Mouse (Mus musculus) CH12.LX (cell line): ENCODE data around the gene Nelfb. TPM values are rescaled to one million over a fixed set of nuclear protein-coding genes. Genes with fewer than 3 reads are reported as not detected.
A peak's percentile ranks its signal among the peaks of the same experiment; 100 is the strongest.

Experiments used
- DNase-seq: peaks from one replicate; pipeline ENCODE4 v3.0.0-alpha.2; 2013; ENCODE audit errors: extremely low read depth
- H3K27ac ChIP-seq: 2 replicates; pipeline ENCODE4 v1.5.1; 2012; ENCODE audit warnings: low read depth, mild to moderate bottlenecking, control low read depth, moderate library complexity; ENCODE audit not compliant: insufficient read depth
- H3K27me3 ChIP-seq: replicated peaks from 2 replicates; pipeline ENCODE3; 2012; ENCODE audit warnings: inconsistent platforms
- H3K36me3 ChIP-seq, 2 experiments: replicated peaks in 1 of 2; 2 replicates each; pipeline versions ENCODE3 to v1.6.1; 2012; ENCODE audit warnings: inconsistent platforms in 1 of 2, low read length in 1 of 2, mild to moderate bottlenecking in 1 of 2, mixed read lengths in 1 of 2, moderate library complexity in 1 of 2; ENCODE audit not compliant: control insufficient read depth in 1 of 2, insufficient read depth in 1 of 2
- H3K4me1 ChIP-seq, 2 experiments: 2 replicates each; pipeline ENCODE4 v1.6.1; 2012; ENCODE audit warnings: inconsistent platforms in 1 of 2, moderate library complexity in 1 of 2; ENCODE audit not compliant: insufficient read depth in 2 of 2, control insufficient read depth in 1 of 2
- H3K4me2 ChIP-seq: 2 replicates; pipeline ENCODE4 v1.6.1; 2012; ENCODE audit warnings: low read depth, mild to moderate bottlenecking, control low read depth; ENCODE audit not compliant: poor library complexity, insufficient read depth, severe bottlenecking
- H3K4me3 ChIP-seq, 3 experiments: fragments of 150-350 bp in 1 of 3; sonication (generic) in 1 of 3; replicated peaks in 1 of 3; 2 replicates each; pipeline versions ENCODE3 to v1.5.1; 2011 to 2012; ENCODE audit warnings: low read depth in 2 of 3, low read length in 2 of 3, mild to moderate bottlenecking in 2 of 3, moderate library complexity in 2 of 3, control low read depth in 1 of 3, improper control_type of control experiment in 1 of 3, inconsistent platforms in 1 of 3, mixed read lengths in 1 of 3; ENCODE audit not compliant: poor library complexity in 1 of 3
- H3K79me2 ChIP-seq: replicated peaks from 2 replicates; pipeline ENCODE4 v1.6.1; 2012; ENCODE audit warnings: mild to moderate bottlenecking, moderate library complexity; ENCODE audit not compliant: control insufficient read depth, poor library complexity, insufficient read depth, severe bottlenecking; ENCODE audit errors: extremely low read depth
- H3K9ac ChIP-seq: 2 replicates; pipeline ENCODE4 v1.6.1; 2012; ENCODE audit warnings: low read depth, mild to moderate bottlenecking, control low read depth, moderate library complexity; ENCODE audit not compliant: insufficient read depth
- H3K9me3 ChIP-seq: replicated peaks from 2 replicates; pipeline ENCODE3; 2012; ENCODE audit warnings: low read length, inconsistent platforms, mixed read lengths
- BHLHE40 ChIP-seq: IDR thresholded peaks from 2 replicates; pipeline ENCODE4 v1.6.1; 2011; ENCODE audit warnings: mild to moderate bottlenecking, low read depth, low read length, improper control_type of control experiment
- CHD1 ChIP-seq: IDR thresholded peaks from 2 replicates; pipeline ENCODE4 v1.6.1; 2012; ENCODE audit warnings: low read depth, low read length, improper control_type of control experiment, inconsistent platforms
- CHD2 ChIP-seq: IDR thresholded peaks from 2 replicates; pipeline ENCODE4 v1.6.1; 2011; ENCODE audit warnings: low read length, improper control_type of control experiment
- CTCF ChIP-seq, 2 experiments: IDR thresholded peaks in 1 of 2; conservative IDR thresholded peaks in 1 of 2; 2 replicates each; pipeline ENCODE4 v1.5.1; 2011 to 2012; ENCODE audit warnings: low read depth in 2 of 2, low read length in 2 of 2, improper control_type of control experiment in 1 of 2, inconsistent platforms in 1 of 2, mild to moderate bottlenecking in 1 of 2, moderate library complexity in 1 of 2
- E2F4 ChIP-seq: IDR thresholded peaks from 2 replicates; pipeline ENCODE4 v1.6.1; 2011; ENCODE audit warnings: low read depth, low read length, improper control_type of control experiment; ENCODE audit not compliant: insufficient replicate concordance
- ELF1 ChIP-seq: IDR thresholded peaks from 2 replicates; pipeline ENCODE4 v1.6.1; 2014; ENCODE audit warnings: low read depth, mild to moderate bottlenecking, inconsistent platforms, low read length, improper control_type of control experiment
- EP300 ChIP-seq: IDR thresholded peaks from 2 replicates; pipeline ENCODE4 v1.6.1; 2011; ENCODE audit warnings: low read length, improper control_type of control experiment
- ETS1 ChIP-seq: conservative IDR thresholded peaks from 2 replicates; pipeline ENCODE4 v1.6.1; 2012; ENCODE audit warnings: low read depth, mild to moderate bottlenecking, inconsistent platforms, low read length, improper control_type of control experiment, moderate library complexity
- GABPA ChIP-seq: IDR thresholded peaks from 2 replicates; pipeline ENCODE4 v1.6.1; 2012; ENCODE audit warnings: low read depth, low read length, improper control_type of control experiment, inconsistent platforms; ENCODE audit not compliant: insufficient replicate concordance
- HCFC1 ChIP-seq: IDR thresholded peaks from 2 replicates; pipeline ENCODE4 v1.6.1; 2012; ENCODE audit warnings: low read depth, mild to moderate bottlenecking, inconsistent platforms, low read length, improper control_type of control experiment
- IRF4 ChIP-seq: IDR thresholded peaks from 2 replicates; pipeline ENCODE4 v1.6.1; 2014; ENCODE audit warnings: low read depth, mild to moderate bottlenecking, inconsistent platforms, low read length, improper control_type of control experiment
- JUN ChIP-seq: IDR thresholded peaks from 2 replicates; pipeline ENCODE4 v1.6.1; 2011; ENCODE audit warnings: low read depth, mild to moderate bottlenecking, low read length, improper control_type of control experiment, moderate library complexity; ENCODE audit not compliant: insufficient read depth
- JUND ChIP-seq: conservative IDR thresholded peaks from 2 replicates; pipeline ENCODE4 v1.6.1; 2011; ENCODE audit warnings: low read depth, low read length, improper control_type of control experiment
- KAT2A ChIP-seq: IDR thresholded peaks from 2 replicates; pipeline ENCODE4 v1.6.1; 2012; ENCODE audit warnings: low read length, improper control_type of control experiment, inconsistent platforms; ENCODE audit not compliant: insufficient replicate concordance
- MAFK ChIP-seq: IDR thresholded peaks from 2 replicates; pipeline ENCODE4 v1.6.1; 2011; ENCODE audit warnings: low read length, improper control_type of control experiment; ENCODE audit not compliant: insufficient replicate concordance
- MAX ChIP-seq: IDR thresholded peaks from 2 replicates; pipeline ENCODE4 v1.6.1; 2011; ENCODE audit warnings: low read length, improper control_type of control experiment
- MAZ ChIP-seq: IDR thresholded peaks from 2 replicates; pipeline ENCODE4 v1.6.1; 2012; ENCODE audit warnings: low read depth, mild to moderate bottlenecking, inconsistent platforms, low read length, improper control_type of control experiment, moderate library complexity
- MEF2A ChIP-seq: IDR thresholded peaks from 2 replicates; pipeline ENCODE4 v1.6.1; 2014; ENCODE audit warnings: low read depth, mild to moderate bottlenecking, inconsistent platforms, low read length, improper control_type of control experiment, borderline replicate concordance
- MXI1 ChIP-seq: IDR thresholded peaks from 2 replicates; pipeline ENCODE4 v1.6.1; 2011; ENCODE audit warnings: mild to moderate bottlenecking, low read depth, low read length, improper control_type of control experiment
- MYC ChIP-seq: IDR thresholded peaks from 2 replicates; pipeline ENCODE4 v1.6.1; 2011; ENCODE audit warnings: low read depth, mild to moderate bottlenecking, improper control_type of control experiment, low read length
- NELFE ChIP-seq: IDR thresholded peaks from 2 replicates; pipeline ENCODE4 v1.6.1; 2011; ENCODE audit warnings: low read depth, low read length, improper control_type of control experiment
- NRF1 ChIP-seq: IDR thresholded peaks from 2 replicates; pipeline ENCODE4 v1.6.1; 2014; ENCODE audit warnings: low read depth, mild to moderate bottlenecking, inconsistent platforms, low read length, improper control_type of control experiment, moderate library complexity
- PAX5 ChIP-seq: IDR thresholded peaks from 2 replicates; pipeline ENCODE4 v1.6.1; 2012; ENCODE audit warnings: low read length, inconsistent platforms, mixed read lengths
- POLR2A ChIP-seq: IDR thresholded peaks from 2 replicates; pipeline ENCODE4 v1.6.1; 2011; ENCODE audit warnings: low read depth, mild to moderate bottlenecking, improper control_type of control experiment, low read length
- POLR2AphosphoS2 ChIP-seq: IDR thresholded peaks from 2 replicates; pipeline ENCODE4 v1.6.1; 2011; ENCODE audit warnings: low read depth, low read length, improper control_type of control experiment
- RAD21 ChIP-seq: IDR thresholded peaks from 2 replicates; pipeline ENCODE4 v1.6.1; 2011; ENCODE audit warnings: low read depth, mild to moderate bottlenecking, low read length, improper control_type of control experiment, moderate library complexity
- RCOR1 ChIP-seq: conservative IDR thresholded peaks from 2 replicates; pipeline ENCODE4 v1.6.1; 2012; ENCODE audit warnings: low read depth, mild to moderate bottlenecking, inconsistent platforms, low read length, improper control_type of control experiment
- SIN3A ChIP-seq: IDR thresholded peaks from 2 replicates; pipeline ENCODE4 v1.6.1; 2012; ENCODE audit warnings: low read length, improper control_type of control experiment, inconsistent platforms
- SMC3 ChIP-seq: IDR thresholded peaks from 2 replicates; pipeline ENCODE4 v1.6.1; 2011; ENCODE audit warnings: low read depth, low read length, improper control_type of control experiment
- TBP ChIP-seq: conservative IDR thresholded peaks from 2 replicates; pipeline ENCODE4 v1.6.1; 2011; ENCODE audit warnings: low read depth, low read length, improper control_type of control experiment
- TCF12 ChIP-seq: IDR thresholded peaks from 2 replicates; pipeline ENCODE4 v1.6.1; 2014; ENCODE audit warnings: low read depth, mild to moderate bottlenecking, inconsistent platforms, low read length, improper control_type of control experiment
- UBTF ChIP-seq: IDR thresholded peaks from 2 replicates; pipeline ENCODE4 v1.6.1; 2012; ENCODE audit warnings: low read depth, mild to moderate bottlenecking, inconsistent platforms, low read length, improper control_type of control experiment, moderate library complexity
- USF1 ChIP-seq: IDR thresholded peaks from 2 replicates; pipeline ENCODE4 v1.6.1; 2014; ENCODE audit warnings: low read depth, mild to moderate bottlenecking, inconsistent platforms, low read length, improper control_type of control experiment
- USF2 ChIP-seq: conservative IDR thresholded peaks from 2 replicates; pipeline ENCODE4 v1.6.1; 2011; ENCODE audit warnings: low read depth, low read length, improper control_type of control experiment
- ZC3H11A ChIP-seq: IDR thresholded peaks from 2 replicates; pipeline ENCODE4 v1.6.1; 2012; ENCODE audit warnings: low read depth, mild to moderate bottlenecking, inconsistent platforms, low read length, improper control_type of control experiment
- ZKSCAN1 ChIP-seq: IDR thresholded peaks from 2 replicates; pipeline ENCODE4 v1.6.1; 2012; ENCODE audit warnings: low read depth, inconsistent platforms, low read length, improper control_type of control experiment, borderline replicate concordance
- ZMIZ1 ChIP-seq: IDR thresholded peaks from 2 replicates; pipeline ENCODE4 v1.6.1; 2012; ENCODE audit warnings: low read depth, mild to moderate bottlenecking, inconsistent platforms, low read length, improper control_type of control experiment
- ZNF384 ChIP-seq: IDR thresholded peaks from 2 replicates; pipeline ENCODE4 v1.6.1; 2012; ENCODE audit warnings: low read depth, low read length, improper control_type of control experiment, inconsistent platforms
- dilution Hi-C: fragments of 300-500 bp; cut with MboI; formaldehyde crosslinking; loops from 2 replicates; pipeline ENCODE4 v1.14.3; 2020; ENCODE audit warnings: low sequenced_read_pairs; ENCODE audit not compliant: extremely low pct_unique_long_range_greater_than_20kb, extremely low pct_ligation_motif_present
- in situ Hi-C: fragments of 300-500 bp; cut with MboI; formaldehyde crosslinking; loops from 3 replicates; pipeline ENCODE4 v1.14.3; 2019; ENCODE audit warnings: low sequenced_read_pairs, low pct_ligation_motif_present, low pct_unique_long_range_greater_than_20kb, mixed read lengths
- polyA plus RNA-seq: library from polyadenylated mRNA; unstranded; fragments of >175 nt; gene quantifications from 2 replicates; pipeline ENCODE4 v1.2.1, GENCODE M21; 2012; ENCODE audit warnings: low read depth; ENCODE audit not compliant: insufficient read length
- total RNA-seq, 2 experiments: library from RNA; depleted of rRNA; stranded (reverse); fragments of 300-350 nt in 1 of 2; fragments of >200 nt in 1 of 2; gene quantifications; 2 replicates each; pipeline ENCODE4 v1.2.3; 2012 to 2014

The Nelfb gene
- total and polyA plus RNA-seq, 3 experiments = 53.6 to 58.0 (median 57.0) TPM

- Histone ChIP-seq H3K4me3 (peak within 1 kb of the TSS; percentile 85 to 97 (median 87)), H3K36me3 (peaks cover 31 to 38% of the 10 kb centered on the region in 2 experiments), H3K27me3 (no peaks in the 10 kb centered on the region), H3K27ac (peak within 1 kb of the TSS; percentile 66), H3K4me1 (peaks cover 0 to 17% of the 10 kb centered on the region in 2 experiments; a peak in 2 of 4 replicates), H3K79me2 (peaks cover 14% of the 10 kb centered on the region), H3K9me3 (no peaks in the 10 kb centered on the region), H3K4me2 (peak within 1 kb of the TSS; percentile 96), H3K9ac (peak within 1 kb of the TSS; percentile 83)
- in situ Hi-C loops (no loop called here), dilution Hi-C loops (no loop called here)
- TF ChIP-seq MXI1 (peak; percentile 99), CHD1 (no peak), BHLHE40 (peak; percentile 71), ETS1 (peak; percentile 56), JUN (no peak), NRF1 (peak; percentile 49), JUND (no peak), E2F4 (no peak), SIN3A (peak; percentile 100), MYC (peak; percentile 89), CTCF (conservative IDR thresholded peaks at IDR 0.05 in 1 of 2, IDR thresholded peaks at IDR 0.05 in 1 of 2; ENCODE audit: low read depth in 2 of 2, low read length in 2 of 2) (no peak), USF2 (no peak), MAZ (peak; percentile 93), ZMIZ1 (peak; percentile 65), PAX5 (no peak), IRF4 (peak; percentile 72; the same call in 1 of the 2 replicates), USF1 (no peak), TBP (0 out of 2 replicates have a peak, but pooled peaks have one; percentile 47), POLR2A (peak; percentile 85), ZNF384 (no peak), KAT2A (peak; percentile 91; the same call in 1 of the 2 replicates), POLR2AphosphoS2 (peak; percentile 61; the same call in 1 of the 2 replicates), SMC3 (no peak), UBTF (0 out of 2 replicates have a peak, but pooled peaks have one; percentile 18), TCF12 (peak; percentile 83), GABPA (peak; percentile 63; the same call in 1 of the 2 replicates), RAD21 (no peak), RCOR1 (0 out of 2 replicates have a peak, but pooled peaks have one; percentile 65), NELFE (peak; percentile 87), MEF2A (peak; percentile 59), MAX (peak; percentile 94), ZKSCAN1 (no peak), EP300 (no peak), MAFK (no peak), HCFC1 (peak; percentile 98), ELF1 (peak; percentile 99), CHD2 (peak; percentile 96), ZC3H11A (no peak)
- DNase-seq = peak; percentile 94
Observed at GRCm38 (mm10) chr2:25255284-25255779, 44.0 kb upstream of the Nelfb start, which contains the start of gene Tmem203. Tmem203 (plus strand) TSS chr2:25255439.
